Mouse (Mus musculus) limb, embryonic 11.5 days (tissue): ENCODE results near the gene Syt1. TPM values are rescaled to one million over a fixed set of nuclear protein-coding genes. Genes with fewer than 3 reads are reported as not detected.

Experiments
- ATAC-seq: fragments of 200-750 bp; cut with Nextera tagmentation; 2 replicates; pipeline ENCODE4 v1.8.0; 2017; ENCODE audit warnings: low read depth; ENCODE audit not compliant: insufficient number of reproducible peaks, low FRiP score, low TSS enrichment
- DNase-seq: peaks from one replicate; pipeline ENCODE4 v3.0.0-alpha.2; 2015; ENCODE audit warnings: low spot score
- H3K27ac ChIP-seq: fragments of 300-500 bp; sonication (generic); replicated peaks from 2 replicates; pipeline ENCODE4 v1.5.1; 2014; ENCODE audit warnings: low read depth, mild to moderate bottlenecking, low read length
- H3K27me3 ChIP-seq: fragments of 300-500 bp; sonication (generic); 2 replicates; pipeline ENCODE4 v1.6.1; 2014; ENCODE audit warnings: mild to moderate bottlenecking, low read length, mixed read lengths; ENCODE audit not compliant: control insufficient read depth, insufficient read depth
- H3K36me3 ChIP-seq: fragments of 300-500 bp; sonication (generic); 2 replicates; pipeline ENCODE4 v1.6.1; 2014; ENCODE audit warnings: mild to moderate bottlenecking, low read length, moderate library complexity, mixed read lengths; ENCODE audit not compliant: control insufficient read depth, insufficient read depth
- H3K4me1 ChIP-seq: fragments of 300-500 bp; sonication (generic); 2 replicates; pipeline ENCODE4 v1.6.1; 2014; ENCODE audit warnings: low read length, mixed read lengths; ENCODE audit not compliant: control insufficient read depth, insufficient read depth
- H3K4me2 ChIP-seq: fragments of 300-500 bp; sonication (generic); 2 replicates; pipeline ENCODE4 v1.6.1; 2014; ENCODE audit warnings: low read depth, mild to moderate bottlenecking, moderate library complexity; ENCODE audit not compliant: severe bottlenecking
- H3K4me3 ChIP-seq: fragments of 300-500 bp; sonication (generic); 2 replicates; pipeline ENCODE4 v1.5.1; 2014; ENCODE audit warnings: low read depth, low read length
- H3K9ac ChIP-seq: fragments of 300-500 bp; sonication (generic); 2 replicates; pipeline ENCODE4 v1.6.1; 2014; ENCODE audit warnings: mild to moderate bottlenecking, low read length
- H3K9me3 ChIP-seq: fragments of 300-500 bp; sonication (generic); 2 replicates; pipeline ENCODE4 v1.6.1; 2016; ENCODE audit warnings: low read length; ENCODE audit not compliant: control insufficient read depth
- WGBS: fragments of 180-500 bp; shearing (Covaris S2); extraction: QIAGEN DNeasy Blood & Tissue Kit; methylation state at CpG from one replicate; pipeline ENCODE4 v1.1.7; 2014; 5-methylcytosine and 5-hydroxymethylcytosine counted together
- polyA plus RNA-seq: library from polyadenylated mRNA; unstranded; fragments of >200 nt; fragmentation: Nextera tagmentation; extraction: Ambion mirVana; gene quantifications from 2 replicates; pipeline ENCODE4 v1.2.1, GENCODE M21; 2014

Gene Syt1
- polyA plus RNA-seq, 1 experiment from 2014 or later: 0.32 TPM

DNA sequence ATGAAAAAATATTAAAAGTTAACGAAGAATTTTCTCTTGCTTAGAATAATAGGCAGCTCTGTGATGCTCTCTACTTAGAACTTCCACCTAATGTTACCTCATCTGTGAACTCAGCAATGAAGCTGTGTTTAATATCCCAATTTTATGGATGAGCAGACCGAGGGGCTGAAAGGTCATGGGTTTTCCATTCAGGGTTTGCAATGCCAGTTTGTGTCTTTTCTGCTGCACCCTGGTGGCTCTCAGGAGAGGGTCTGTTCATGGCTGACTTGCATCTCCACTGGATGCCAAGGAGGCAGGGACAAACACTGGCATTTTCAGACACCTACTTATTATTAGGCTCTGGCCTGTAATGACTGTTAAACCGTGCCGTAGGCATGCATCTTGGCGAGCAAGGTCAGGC is 439.7 kb downstream of the Syt1 start:
- ATAC-seq: no peak
- H3K36me3 ChIP-seq: no peaks in the 10 kb centered on the region
- no peaks in the 10 kb centered on the region for H3K27me3 ChIP-seq
- no peak for DNase-seq
- WGBS: 86% methylated on average over 5 of the region's 5 CpGs
- H3K4me1 ChIP-seq: 0 out of 2 replicates have a peak, but pooled peaks cover 3% of the 10 kb centered on the region
- H3K9me3 ChIP-seq: no peaks in the 10 kb centered on the region
- H3K27ac ChIP-seq: no peak overlapping the region
- H3K4me2 ChIP-seq: no peak overlapping the region
- H3K4me3 ChIP-seq: no peak overlapping the region
- H3K9ac ChIP-seq: no peak overlapping the region

DNA sequence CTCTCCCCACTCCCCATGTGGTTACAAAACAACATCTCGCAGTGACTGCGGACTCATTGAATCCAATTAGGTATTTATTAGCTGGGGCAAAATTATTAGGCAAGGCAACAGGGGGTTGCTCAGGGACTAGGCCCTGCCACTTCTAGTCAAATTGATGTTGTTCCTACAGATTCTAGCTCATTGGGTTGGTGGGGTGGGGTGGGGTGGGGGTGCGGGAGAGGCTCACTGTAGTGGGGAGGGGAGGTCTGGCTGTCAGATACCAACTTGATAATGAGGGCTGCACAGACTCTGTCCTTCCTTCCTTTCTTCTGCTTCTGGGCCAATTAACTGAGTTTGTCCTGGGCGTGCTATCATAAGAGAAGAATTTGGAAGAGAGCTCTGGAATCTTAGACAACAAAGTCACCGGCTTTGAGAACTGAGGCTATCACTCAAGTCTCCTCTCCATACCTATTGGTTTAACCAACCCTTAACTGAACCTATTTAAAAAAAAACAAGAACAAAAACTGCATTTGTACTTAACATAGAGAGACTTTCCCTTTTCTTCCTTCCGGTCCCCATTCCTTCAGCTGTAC is 441.1 kb downstream of the Syt1 start:
- no peak for ATAC-seq
- H3K27me3 ChIP-seq: no peaks in the 10 kb centered on the region
- H3K27ac ChIP-seq: no peak overlapping the region
- H3K9me3 ChIP-seq: no peaks in the 10 kb centered on the region
- H3K4me2 ChIP-seq: no peak overlapping the region
- H3K4me3 ChIP-seq: no peak overlapping the region
- H3K9ac ChIP-seq: no peak overlapping the region
- 73% methylated on average over 6 of the region's 6 CpGs for WGBS
- DNase-seq: no peak
- H3K36me3 ChIP-seq: no peaks in the 10 kb centered on the region
- 0 out of 2 replicates have a peak, but pooled peaks cover 3% of the 10 kb centered on the region for H3K4me1 ChIP-seq

DNA sequence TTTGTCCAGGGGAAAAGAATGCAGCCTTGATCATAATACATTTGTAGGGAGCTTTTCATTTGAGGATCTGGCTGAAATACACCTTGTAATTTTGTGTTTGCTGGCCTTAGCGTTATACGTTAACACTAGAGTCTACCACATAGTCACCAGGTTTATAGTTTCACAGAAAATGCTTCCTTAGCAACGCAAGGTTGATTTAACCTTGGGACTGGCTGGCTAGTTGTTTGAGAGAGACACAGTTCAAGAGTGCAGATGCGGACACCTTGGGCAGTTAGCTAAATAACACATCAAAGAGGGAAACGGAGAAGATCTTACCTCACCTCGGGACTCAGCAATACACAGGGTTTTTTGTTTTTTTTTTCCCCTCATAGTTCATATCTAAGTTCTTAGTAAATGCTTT is 441.9 kb downstream of the Syt1 start:
- H3K27me3 ChIP-seq: no peaks in the 10 kb centered on the region
- no peaks in the 10 kb centered on the region for H3K9me3 ChIP-seq
- no peak overlapping the region for H3K4me3 ChIP-seq
- ATAC-seq (no peak), DNase-seq (no peak)
- 0 out of 2 replicates have a peak, but pooled peaks cover 3% of the 10 kb centered on the region for H3K4me1 ChIP-seq
- H3K4me2 ChIP-seq: no peak overlapping the region
- 71% methylated on average over 6 of the region's 6 CpGs for WGBS
- H3K36me3 ChIP-seq: no peaks in the 10 kb centered on the region
- H3K27ac ChIP-seq: no peak overlapping the region
- H3K9ac ChIP-seq: no peak overlapping the region

DNA sequence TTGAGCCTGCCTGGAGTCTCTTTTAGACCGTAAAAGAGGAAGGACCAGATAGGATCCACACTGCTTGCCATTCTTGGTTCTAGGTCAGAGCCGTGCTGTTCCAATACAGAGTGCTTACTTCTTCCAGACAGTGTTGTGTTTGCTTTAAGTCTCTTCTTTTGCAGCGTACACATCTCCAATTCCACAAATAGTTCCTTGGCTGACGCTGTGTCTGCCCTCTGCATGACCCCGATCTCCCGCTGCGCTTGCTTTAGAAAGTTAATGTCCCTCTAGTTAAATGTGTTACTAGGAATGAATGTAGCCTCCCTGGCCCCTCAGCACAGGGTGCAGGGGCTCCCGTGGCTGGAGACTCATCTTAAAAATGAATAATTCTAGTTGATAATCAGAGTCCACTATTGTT is 442.6 kb downstream of the Syt1 start:
- Histone ChIP-seq H3K9me3 (no peaks in the 10 kb centered on the region), H3K4me1 (0 out of 2 replicates have a peak, but pooled peaks cover 3% of the 10 kb centered on the region), H3K9ac (no peak overlapping the region), H3K36me3 (no peaks in the 10 kb centered on the region), H3K27ac (no peak overlapping the region), H3K4me2 (no peak overlapping the region), H3K27me3 (no peaks in the 10 kb centered on the region), H3K4me3 (no peak overlapping the region)
- ATAC-seq (no peak), DNase-seq (peak; percentile 52)
- 18% methylated on average over 8 of the region's 8 CpGs for whole genome bisulfite sequencing

DNA sequence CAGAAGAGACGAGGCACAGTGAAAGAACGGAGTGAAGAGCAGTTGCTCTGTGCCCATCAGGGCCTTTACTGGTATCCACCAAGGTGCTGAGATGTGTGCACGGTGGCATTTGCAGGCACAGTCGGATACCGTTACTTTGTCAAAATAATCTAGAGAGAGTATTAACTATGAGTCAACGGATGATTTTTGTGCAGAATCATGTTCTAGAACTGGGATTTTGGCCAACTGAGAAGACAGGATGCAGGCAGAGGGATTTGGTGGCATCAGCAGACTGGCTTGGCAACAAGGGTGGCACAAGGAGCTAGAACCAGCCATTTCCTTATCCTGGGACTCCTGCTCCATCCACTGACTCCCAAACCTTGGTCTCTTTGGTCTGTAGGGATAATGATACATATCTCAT is 443.3 kb downstream of the Syt1 start:
- ATAC-seq (no peak), DNase-seq (no peak)
- Histone ChIP-seq H3K27ac (no peak overlapping the region), H3K27me3 (no peaks in the 10 kb centered on the region), H3K4me3 (no peak overlapping the region), H3K9ac (no peak overlapping the region), H3K9me3 (no peaks in the 10 kb centered on the region), H3K4me2 (no peak overlapping the region), H3K4me1 (0 out of 2 replicates have a peak, but pooled peaks cover 3% of the 10 kb centered on the region), H3K36me3 (no peaks in the 10 kb centered on the region)
- 96% methylated on average over 6 of the region's 6 CpGs for WGBS

DNA sequence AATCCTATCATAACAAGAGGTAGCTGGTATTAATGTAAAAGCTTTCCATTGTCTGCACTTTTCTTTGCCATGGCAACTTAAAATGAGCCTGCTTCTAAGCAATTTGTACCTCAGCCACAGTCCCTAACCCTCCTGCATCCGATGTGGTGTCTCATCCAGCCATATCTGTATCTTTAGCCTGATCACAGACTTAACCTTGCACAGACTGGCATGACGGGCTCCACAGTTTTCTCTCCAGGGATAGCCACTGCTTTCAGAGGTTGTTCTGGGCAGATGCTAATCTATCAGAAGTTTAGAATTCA is 451.2 kb downstream of the Syt1 start:
- Histone ChIP-seq H3K27me3 (no peaks in the 10 kb centered on the region), H3K4me2 (no peak overlapping the region), H3K9me3 (no peaks in the 10 kb centered on the region), H3K27ac (no peak overlapping the region), H3K9ac (no peak overlapping the region), H3K4me3 (no peak overlapping the region), H3K4me1 (no peaks in the 10 kb centered on the region), H3K36me3 (no peaks in the 10 kb centered on the region)
- 71% methylated on average over 2 of the region's 2 CpGs for WGBS
- ATAC-seq (no peak), DNase-seq (no peak)

DNA sequence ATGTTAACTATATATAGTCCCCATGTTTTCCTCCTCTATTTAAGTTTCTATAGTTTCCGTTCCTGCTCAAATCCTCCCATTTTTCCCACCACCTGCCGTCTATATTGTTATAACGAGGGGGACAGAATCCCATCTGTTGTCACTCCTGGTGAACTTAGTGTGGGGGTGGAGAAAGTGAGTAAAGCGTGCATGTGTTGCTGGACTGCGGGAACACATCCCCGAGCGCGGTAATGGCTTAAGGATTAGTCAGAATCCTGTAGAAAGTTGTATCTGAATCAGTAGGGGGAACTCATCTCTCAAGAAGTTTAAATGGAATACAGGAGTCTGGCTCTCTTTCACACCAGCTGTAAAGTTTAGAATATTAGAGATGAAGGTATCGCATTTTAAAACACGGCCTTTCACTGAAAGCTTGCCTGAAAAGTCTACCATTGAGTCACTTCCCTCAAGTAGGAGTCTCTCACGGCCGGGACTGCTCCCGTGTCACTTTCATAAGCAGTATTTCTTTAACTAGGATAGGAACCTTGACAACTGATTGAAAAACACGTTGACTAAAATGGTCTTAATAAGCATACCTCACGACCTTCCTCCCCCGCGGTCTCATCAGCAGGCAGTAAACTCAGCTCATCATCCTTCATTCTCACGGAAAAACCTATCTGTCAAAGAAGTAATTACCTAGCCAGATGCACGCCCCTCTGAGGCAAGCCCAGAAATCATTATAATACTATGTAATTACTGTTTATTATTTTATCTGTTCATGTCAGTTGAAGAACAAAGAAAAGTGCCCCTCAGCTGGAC is 451.8 kb downstream of the Syt1 start:
- Histone ChIP-seq H3K36me3 (no peaks in the 10 kb centered on the region), H3K4me2 (no peak overlapping the region), H3K9me3 (no peaks in the 10 kb centered on the region), H3K9ac (no peak overlapping the region), H3K27me3 (no peaks in the 10 kb centered on the region), H3K4me3 (no peak overlapping the region), H3K27ac (no peak overlapping the region), H3K4me1 (no peaks in the 10 kb centered on the region)
- ATAC-seq: no peak
- 71% methylated on average over 19 of the region's 19 CpGs for WGBS
- no peak for DNase-seq

DNA sequence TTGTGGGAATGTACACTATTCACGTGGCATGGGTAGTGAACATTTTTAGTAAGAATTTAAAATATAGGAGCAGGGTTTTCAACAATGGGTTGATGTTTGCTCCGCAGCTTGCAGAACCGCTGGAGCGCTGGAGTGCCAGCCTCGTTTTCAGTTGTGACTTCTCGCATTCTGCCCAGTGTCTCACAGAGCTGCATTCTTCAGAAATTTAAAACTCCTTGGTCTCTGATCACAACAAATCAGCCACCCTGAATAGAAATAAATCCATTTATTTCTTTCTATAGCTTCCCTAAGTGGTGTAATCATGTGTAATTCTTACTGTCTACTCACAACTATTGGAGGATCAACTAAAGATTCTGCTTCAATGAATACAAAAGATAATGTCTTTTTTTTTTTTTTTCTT is 458.2 kb downstream of the Syt1 start:
- Histone ChIP-seq H3K9me3 (no peaks in the 10 kb centered on the region), H3K4me2 (no peak overlapping the region), H3K9ac (no peak overlapping the region), H3K27me3 (no peaks in the 10 kb centered on the region), H3K36me3 (no peaks in the 10 kb centered on the region), H3K4me3 (no peak overlapping the region), H3K4me1 (no peaks in the 10 kb centered on the region), H3K27ac (no peak overlapping the region)
- WGBS: 87% methylated on average over 6 of the region's 6 CpGs
- ATAC-seq (no peak), DNase-seq (no peak)
